Mouse (Mus musculus): ENCODE data around the gene Babam2. TPM values are rescaled to one million over a fixed set of nuclear protein-coding genes. Genes with fewer than 3 reads are reported as not detected.
A peak's percentile ranks its signal among the peaks of the same experiment; 100 is the strongest.

The Babam2 gene
- total and polyA plus RNA-seq, 2 experiments from 2014 or later = 39.1 to 51.3 TPM

DNA sequence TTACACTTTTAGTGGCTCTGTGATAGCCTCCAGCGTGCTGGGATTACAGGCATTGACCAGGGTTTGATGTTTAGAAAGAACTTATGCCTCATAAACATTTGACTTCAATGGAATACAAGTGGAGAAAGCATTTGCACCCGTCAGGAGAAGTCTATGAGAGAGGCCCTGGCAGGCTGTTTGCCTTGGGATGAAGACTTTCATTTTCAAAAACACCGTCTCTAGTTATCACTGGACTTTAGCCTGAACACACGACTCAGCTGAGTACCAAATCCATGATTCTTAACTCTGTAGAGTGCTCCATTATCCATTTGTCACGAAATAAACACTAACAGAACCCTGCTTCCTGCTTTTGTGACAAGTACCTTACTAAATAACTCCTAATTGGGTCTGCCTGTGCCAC, 27.5 kb upstream of the Babam2 start:
- no peaks in the 10 kb centered on the region for H3K9me3 ChIP-seq (replicated peaks; ENCODE audit: control insufficient read depth, low read length)
- peak overlapping the region; percentile 13; the same call in 1 of the 2 replicates for H3K4me2 ChIP-seq (ENCODE audit: low read depth, low read length)
- WGBS = 37% methylated on average over 5 of the region's 5 CpGs
- H3K4me3 ChIP-seq (ENCODE audit: low read depth, low read length) = no peak overlapping the region
- H3K9ac ChIP-seq (replicated peaks; ENCODE audit: low read depth, low read length) = no peak overlapping the region
- no peak for ATAC-seq (ENCODE audit: insufficient read depth, low read depth)
- TF ChIP-seq EP300 (IDR thresholded peaks at IDR 0.05; ENCODE audit: low read depth) (no peak), CTCF (IDR thresholded peaks at IDR 0.05; ENCODE audit: low read depth) (no peak)
- peaks cover 12% of the 10 kb centered on the region for H3K4me1 ChIP-seq (ENCODE audit: control insufficient read depth, insufficient read depth)
- H3K36me3 ChIP-seq (replicated peaks; ENCODE audit: control insufficient read depth, insufficient read depth, low read length) = no peaks in the 10 kb centered on the region
- no peaks in the 10 kb centered on the region for H3K27me3 ChIP-seq (ENCODE audit: control insufficient read depth, insufficient read depth, low read length)
- DNase-seq (ENCODE audit: low spot score) = no peak
- no peak overlapping the region for H3K27ac ChIP-seq (ENCODE audit: low read depth)

DNA sequence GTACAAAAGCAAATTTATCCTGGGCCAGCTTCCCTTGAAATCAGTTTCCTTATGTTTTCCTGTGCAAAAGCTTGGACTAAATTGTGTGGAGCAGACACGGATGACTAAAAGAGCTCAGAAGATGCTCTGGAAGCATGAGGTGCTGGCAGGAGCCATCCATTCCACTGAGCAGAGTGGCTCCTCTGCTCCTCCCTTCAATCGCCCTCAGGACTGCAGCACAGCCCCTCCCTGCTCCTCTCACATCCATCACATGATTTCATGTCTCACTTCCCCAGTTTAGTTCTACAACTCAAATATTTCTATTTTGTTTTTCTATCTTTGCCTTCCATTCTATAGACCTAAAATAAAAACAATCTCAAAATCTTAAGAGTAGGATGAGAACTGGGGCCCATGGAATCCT, 26.3 kb upstream of the Babam2 start:
- no peak overlapping the region for H3K4me2 ChIP-seq (ENCODE audit: low read depth, low read length)
- no peak for TF ChIP-seq EP300 (IDR thresholded peaks at IDR 0.05; ENCODE audit: low read depth)
- no peak for TF ChIP-seq CTCF (IDR thresholded peaks at IDR 0.05; ENCODE audit: low read depth)
- H3K9me3 ChIP-seq (replicated peaks; ENCODE audit: control insufficient read depth, low read length) = no peaks in the 10 kb centered on the region
- H3K9ac ChIP-seq (replicated peaks; ENCODE audit: low read depth, low read length) = no peak overlapping the region
- H3K27me3 ChIP-seq (ENCODE audit: control insufficient read depth, insufficient read depth, low read length) = no peaks in the 10 kb centered on the region
- WGBS = 58% methylated on average over 2 of the region's 2 CpGs
- no peak overlapping the region for H3K27ac ChIP-seq (ENCODE audit: low read depth)
- ATAC-seq (ENCODE audit: insufficient read depth, low read depth) = no peak
- H3K36me3 ChIP-seq (replicated peaks; ENCODE audit: control insufficient read depth, insufficient read depth, low read length) = no peaks in the 10 kb centered on the region
- H3K4me3 ChIP-seq (ENCODE audit: low read depth, low read length) = no peak overlapping the region
- DNase-seq (ENCODE audit: low spot score) = no peak
- H3K4me1 ChIP-seq (ENCODE audit: control insufficient read depth, insufficient read depth) = peaks cover 12% of the 10 kb centered on the region

DNA sequence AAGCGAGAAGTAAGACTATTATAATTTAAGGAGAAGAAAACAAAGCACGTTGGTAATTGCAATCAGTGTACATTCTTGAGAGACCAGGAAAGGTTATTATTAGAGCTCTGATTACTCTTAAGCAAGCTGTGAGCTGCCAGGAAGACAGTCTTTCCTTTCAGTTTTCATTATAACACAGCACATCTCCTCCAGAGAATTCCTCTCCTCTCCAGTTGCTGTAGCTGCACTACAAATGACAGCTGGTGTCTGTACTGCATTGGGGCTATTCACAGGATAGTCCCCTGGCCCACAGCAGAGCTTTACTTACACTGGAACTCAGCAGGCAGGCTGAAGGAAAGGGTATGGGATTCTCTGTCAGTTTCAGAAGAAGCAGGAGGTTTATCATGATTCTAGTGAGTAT, 24.1 kb upstream of the Babam2 start:
- H3K4me1 ChIP-seq (ENCODE audit: control insufficient read depth, insufficient read depth) = peaks cover 10% of the 10 kb centered on the region
- 32% methylated on average over 2 of the region's 2 CpGs for WGBS

DNA sequence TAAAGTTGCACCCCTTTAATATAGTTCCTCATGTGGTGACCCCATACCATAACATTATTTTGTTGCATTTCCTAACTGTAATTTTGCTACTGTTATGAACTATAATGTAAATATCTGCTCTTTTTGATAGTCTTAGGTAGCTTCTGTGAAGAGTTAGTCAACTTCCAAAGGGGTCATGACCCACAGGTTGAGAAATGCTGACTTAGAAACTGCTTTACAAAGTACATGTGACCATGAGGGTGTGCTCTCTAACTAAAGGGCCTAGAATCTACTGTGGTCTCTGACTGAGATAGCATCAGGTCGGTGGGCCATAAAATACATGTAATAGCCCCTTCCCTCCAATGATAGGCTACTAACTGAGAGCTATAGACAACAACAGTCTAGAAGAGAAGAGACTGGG, 19.5 kb upstream of the Babam2 start:
- H3K4me1 ChIP-seq (ENCODE audit: control insufficient read depth, insufficient read depth) = peaks cover 6% of the 10 kb centered on the region
- no peaks in the 10 kb centered on the region for H3K9me3 ChIP-seq (replicated peaks; ENCODE audit: control insufficient read depth, low read length)
- no peak overlapping the region for H3K4me2 ChIP-seq (ENCODE audit: low read depth, low read length)
- DNase-seq (ENCODE audit: low spot score) (no peak), ATAC-seq (ENCODE audit: insufficient read depth, low read depth) (no peak)
- H3K27me3 ChIP-seq (ENCODE audit: control insufficient read depth, insufficient read depth, low read length) = no peaks in the 10 kb centered on the region
- 76% methylated on average over 1 of the region's 1 CpGs for WGBS
- no peak overlapping the region for H3K27ac ChIP-seq (ENCODE audit: low read depth)
- no peaks in the 10 kb centered on the region for H3K36me3 ChIP-seq (replicated peaks; ENCODE audit: control insufficient read depth, insufficient read depth, low read length)
- no peak overlapping the region for H3K9ac ChIP-seq (replicated peaks; ENCODE audit: low read depth, low read length)
- H3K4me3 ChIP-seq (ENCODE audit: low read depth, low read length) = no peak overlapping the region
- TF ChIP-seq EP300 (IDR thresholded peaks at IDR 0.05; ENCODE audit: low read depth) = no peak

More for the DNA sequence above, 24.1 kb upstream of the Babam2 start:
- Histone ChIP-seq H3K36me3 (replicated peaks; ENCODE audit: control insufficient read depth, insufficient read depth, low read length) (no peaks in the 10 kb centered on the region), H3K4me2 (ENCODE audit: low read depth, low read length) (no peak overlapping the region), H3K9me3 (replicated peaks; ENCODE audit: control insufficient read depth, low read length) (no peaks in the 10 kb centered on the region), H3K4me3 (ENCODE audit: low read depth, low read length) (no peak overlapping the region), H3K9ac (replicated peaks; ENCODE audit: low read depth, low read length) (no peak overlapping the region), H3K27me3 (ENCODE audit: control insufficient read depth, insufficient read depth, low read length) (no peaks in the 10 kb centered on the region), H3K27ac (ENCODE audit: low read depth) (no peak overlapping the region)
- TF ChIP-seq CTCF (IDR thresholded peaks at IDR 0.05; ENCODE audit: low read depth) = no peak
- DNase-seq (ENCODE audit: low spot score) (no peak), ATAC-seq (ENCODE audit: insufficient read depth, low read depth) (no peak)

DNA sequence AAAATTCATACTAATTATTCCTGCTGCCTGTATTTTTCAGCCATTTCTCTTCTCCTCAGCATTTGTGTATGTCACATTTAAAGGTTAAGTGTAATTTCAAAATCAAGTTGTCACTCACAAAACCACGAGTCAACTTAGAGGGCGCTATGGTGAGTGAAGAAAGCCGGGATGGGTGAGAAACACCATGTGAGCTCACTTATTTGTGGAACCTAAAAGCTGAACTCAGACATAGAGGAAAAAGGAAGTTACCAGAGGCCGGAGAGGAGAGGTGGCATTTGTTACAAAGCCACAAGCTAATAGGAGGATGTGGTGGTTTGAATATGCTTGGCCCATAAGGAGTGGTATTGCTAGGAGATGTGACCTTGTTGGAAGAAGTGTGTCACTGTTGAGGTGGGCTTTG, 17.3 kb upstream of the Babam2 start:
- H3K9me3 ChIP-seq (replicated peaks; ENCODE audit: control insufficient read depth, low read length) = no peaks in the 10 kb centered on the region
- no peak for TF ChIP-seq CTCF (IDR thresholded peaks at IDR 0.05; ENCODE audit: low read depth)
- TF ChIP-seq EP300 (IDR thresholded peaks at IDR 0.05; ENCODE audit: low read depth) = no peak

DNA sequence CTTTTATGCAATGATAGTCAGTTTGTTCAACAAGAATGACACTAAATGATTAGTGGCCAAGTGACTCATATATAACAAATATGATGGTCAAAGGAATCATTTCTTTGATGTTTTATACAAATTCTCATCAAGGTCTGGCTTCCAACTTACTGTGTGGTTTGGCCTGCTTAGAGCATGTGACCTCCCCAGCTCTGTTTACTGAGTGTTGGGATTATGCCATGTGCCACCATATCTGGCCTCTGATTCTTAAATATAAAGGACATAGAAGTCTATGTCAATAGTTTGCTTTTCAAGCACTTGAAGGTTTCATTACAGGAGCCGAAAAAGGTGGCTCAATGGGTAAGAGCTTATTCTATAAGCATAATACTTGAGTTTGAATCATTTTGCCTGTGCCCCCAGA, 15.2 kb upstream of the Babam2 start:
- no peak overlapping the region for H3K27ac ChIP-seq (ENCODE audit: low read depth)
- DNase-seq (ENCODE audit: low spot score) (no peak), ATAC-seq (ENCODE audit: insufficient read depth, low read depth) (no peak)
- no peak for TF ChIP-seq CTCF (IDR thresholded peaks at IDR 0.05; ENCODE audit: low read depth)
- TF ChIP-seq EP300 (IDR thresholded peaks at IDR 0.05; ENCODE audit: low read depth) = no peak
- 92% methylated on average over 1 of the region's 1 CpGs for WGBS
- no peak overlapping the region for H3K4me2 ChIP-seq (ENCODE audit: low read depth, low read length)
- no peak overlapping the region for H3K9ac ChIP-seq (replicated peaks; ENCODE audit: low read depth, low read length)
- no peaks in the 10 kb centered on the region for H3K4me1 ChIP-seq (ENCODE audit: control insufficient read depth, insufficient read depth)
- H3K4me3 ChIP-seq (ENCODE audit: low read depth, low read length) = no peak overlapping the region
- no peaks in the 10 kb centered on the region for H3K9me3 ChIP-seq (replicated peaks; ENCODE audit: control insufficient read depth, low read length)
- no peaks in the 10 kb centered on the region for H3K36me3 ChIP-seq (replicated peaks; ENCODE audit: control insufficient read depth, insufficient read depth, low read length)
- H3K27me3 ChIP-seq (ENCODE audit: control insufficient read depth, insufficient read depth, low read length) = no peaks in the 10 kb centered on the region

More for the DNA sequence above, 17.3 kb upstream of the Babam2 start:
- H3K27me3 ChIP-seq (ENCODE audit: control insufficient read depth, insufficient read depth, low read length) = no peaks in the 10 kb centered on the region
- H3K9ac ChIP-seq (replicated peaks; ENCODE audit: low read depth, low read length) = no peak overlapping the region
- ATAC-seq (ENCODE audit: insufficient read depth, low read depth) = no peak
- no peak overlapping the region for H3K4me2 ChIP-seq (ENCODE audit: low read depth, low read length)
- DNase-seq (ENCODE audit: low spot score) = no peak
- no peak overlapping the region for H3K4me3 ChIP-seq (ENCODE audit: low read depth, low read length)
- H3K36me3 ChIP-seq (replicated peaks; ENCODE audit: control insufficient read depth, insufficient read depth, low read length) = no peaks in the 10 kb centered on the region
- 74% methylated on average over 4 of the region's 4 CpGs for WGBS
- H3K27ac ChIP-seq (ENCODE audit: low read depth) = no peak overlapping the region
- H3K4me1 ChIP-seq (ENCODE audit: control insufficient read depth, insufficient read depth) = no peaks in the 10 kb centered on the region
